Mouse (Mus musculus): ENCODE data around the gene Sumo1. TPM values are rescaled to one million over a fixed set of nuclear protein-coding genes. Genes with fewer than 3 reads are reported as not detected.
"Not testable (repeated sequence)": the region's sequence is repeated elsewhere in the genome, so short reads cannot be mapped to it uniquely, and the experiment has no call there.

Sumo1 gene
- total and polyA plus RNA-seq, 2 experiments from 2014 or later, result 71.3 to 186 TPM

DNA sequence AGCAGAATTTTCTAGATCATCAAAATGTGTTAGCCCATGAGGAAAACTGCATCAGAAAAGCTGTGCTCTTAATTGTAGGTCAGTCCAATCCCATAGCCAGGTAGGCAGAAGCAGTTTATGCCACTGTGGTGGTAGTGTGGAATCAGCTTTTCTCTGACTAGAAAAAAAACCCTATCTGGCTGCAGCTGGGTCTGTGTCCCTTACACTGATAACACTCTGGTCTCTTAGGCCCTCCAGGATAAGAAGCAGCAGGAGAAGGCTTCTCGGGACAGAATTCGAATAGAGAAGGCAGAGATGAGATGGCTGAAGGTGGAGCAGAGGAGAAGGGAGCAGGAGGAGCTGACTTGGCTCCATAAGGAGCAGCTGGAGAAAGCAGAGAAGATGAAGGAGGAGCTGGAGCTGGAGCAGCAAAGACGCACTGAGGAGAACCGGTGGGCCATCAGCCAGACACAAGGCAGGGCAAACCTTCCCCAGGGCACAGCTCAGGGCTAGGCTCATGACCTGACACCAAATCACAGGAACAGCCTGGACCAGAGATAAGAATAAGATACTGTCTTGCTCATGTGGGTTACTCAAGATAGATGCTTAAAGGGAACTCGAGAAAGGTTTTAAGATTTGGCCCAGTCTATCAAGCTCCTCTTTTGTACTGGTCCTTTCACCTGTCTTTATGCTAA lies 38.5 kb downstream of the Sumo1 start:
- 28% methylated on average over 5 of the region's 5 CpGs for WGBS
- ATAC-seq (ENCODE audit: insufficient read depth, low read depth) (no peak), DNase-seq (ENCODE audit: low spot score) (no peak)
- no peaks in the 10 kb centered on the region for H3K4me1 ChIP-seq (ENCODE audit: control insufficient read depth, insufficient read depth)
- no peak for TF ChIP-seq CTCF (IDR thresholded peaks at IDR 0.05; ENCODE audit: low read depth)
- TF ChIP-seq EP300 (IDR thresholded peaks at IDR 0.05; ENCODE audit: low read depth), result no peak
- H3K36me3 ChIP-seq (replicated peaks; ENCODE audit: control insufficient read depth, insufficient read depth, low read length), result no peaks in the 10 kb centered on the region
- H3K9ac ChIP-seq (replicated peaks; ENCODE audit: low read depth, low read length), result no peak overlapping the region
- no peak overlapping the region for H3K4me2 ChIP-seq (ENCODE audit: low read depth, low read length)
- no peak overlapping the region for H3K27ac ChIP-seq (ENCODE audit: low read depth)
- no peak overlapping the region for H3K4me3 ChIP-seq (ENCODE audit: low read depth, low read length)
- no peaks in the 10 kb centered on the region for H3K27me3 ChIP-seq (ENCODE audit: control insufficient read depth, insufficient read depth, low read length)
- H3K9me3 ChIP-seq (replicated peaks; ENCODE audit: control insufficient read depth, low read length), result no peaks in the 10 kb centered on the region

- not testable (repeated sequence) for H3K9ac ChIP-seq (replicated peaks; ENCODE audit: low read depth, low read length); H3K4me1 ChIP-seq (ENCODE audit: control insufficient read depth, insufficient read depth); ATAC-seq (ENCODE audit: insufficient read depth, low read depth); H3K36me3 ChIP-seq (replicated peaks; ENCODE audit: control insufficient read depth, insufficient read depth, low read length); DNase-seq (ENCODE audit: low spot score); H3K4me2 ChIP-seq (ENCODE audit: low read depth, low read length); H3K27me3 ChIP-seq (ENCODE audit: control insufficient read depth, insufficient read depth, low read length); H3K4me3 ChIP-seq (ENCODE audit: low read depth, low read length); H3K27ac ChIP-seq (ENCODE audit: low read depth); H3K9me3 ChIP-seq (replicated peaks; ENCODE audit: control insufficient read depth, low read length)
- 90% methylated on average over 6 of the region's 6 CpGs for WGBS
Observed at GRCm38 (mm10) chr1:59630356-59630755, 40.3 kb downstream of the Sumo1 start.

- no peak overlapping the region for H3K4me2 ChIP-seq (ENCODE audit: low read depth, low read length)
- TF ChIP-seq CTCF (IDR thresholded peaks at IDR 0.05; ENCODE audit: low read depth), result no peak
- TF ChIP-seq EP300 (IDR thresholded peaks at IDR 0.05; ENCODE audit: low read depth), result no peak
- no peaks in the 10 kb centered on the region for H3K27me3 ChIP-seq (ENCODE audit: control insufficient read depth, insufficient read depth, low read length)
- no peak overlapping the region for H3K9ac ChIP-seq (replicated peaks; ENCODE audit: low read depth, low read length)
- no peaks in the 10 kb centered on the region for H3K36me3 ChIP-seq (replicated peaks; ENCODE audit: control insufficient read depth, insufficient read depth, low read length)
- WGBS, result 43% methylated on average over 6 of the region's 6 CpGs
- no peak overlapping the region for H3K4me3 ChIP-seq (ENCODE audit: low read depth, low read length)
- no peak for DNase-seq (ENCODE audit: low spot score)
- H3K27ac ChIP-seq (ENCODE audit: low read depth), result no peak overlapping the region
- no peak for ATAC-seq (ENCODE audit: insufficient read depth, low read depth)
- no peaks in the 10 kb centered on the region for H3K4me1 ChIP-seq (ENCODE audit: control insufficient read depth, insufficient read depth)
- H3K9me3 ChIP-seq (replicated peaks; ENCODE audit: control insufficient read depth, low read length), result no peaks in the 10 kb centered on the region
Observed at GRCm38 (mm10) chr1:59629194-59629593, 41.4 kb downstream of the Sumo1 start.

DNA sequence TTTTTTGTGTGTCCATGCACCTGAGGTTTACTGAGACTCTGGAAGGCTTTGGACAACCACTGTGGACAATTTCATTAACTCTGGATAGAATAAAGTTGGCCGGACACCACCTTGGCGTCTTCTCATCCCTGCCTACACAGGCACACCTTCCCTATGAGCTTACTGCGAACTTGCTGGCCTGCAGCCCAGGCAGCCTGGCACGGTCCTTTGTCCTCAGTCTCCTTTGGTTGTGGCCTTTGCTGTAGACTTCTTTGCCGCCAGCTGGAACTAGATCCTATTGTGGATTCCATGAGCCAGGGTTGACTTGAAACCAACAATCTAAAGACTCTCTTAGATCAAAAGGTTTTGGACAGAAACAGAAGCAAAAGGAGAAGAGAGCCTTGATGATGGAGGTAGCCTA lies 45.2 kb downstream of the Sumo1 start:
- H3K27ac ChIP-seq (ENCODE audit: low read depth), result no peak overlapping the region
- H3K27me3 ChIP-seq (ENCODE audit: control insufficient read depth, insufficient read depth, low read length), result no peaks in the 10 kb centered on the region; the same call in 1 of the 2 replicates
- H3K4me2 ChIP-seq (ENCODE audit: low read depth, low read length), result no peak overlapping the region
- no peaks in the 10 kb centered on the region for H3K4me1 ChIP-seq (ENCODE audit: control insufficient read depth, insufficient read depth)
- H3K36me3 ChIP-seq (replicated peaks; ENCODE audit: control insufficient read depth, insufficient read depth, low read length), result no peaks in the 10 kb centered on the region
- TF ChIP-seq EP300 (IDR thresholded peaks at IDR 0.05; ENCODE audit: low read depth), result no peak
- TF ChIP-seq CTCF (IDR thresholded peaks at IDR 0.05; ENCODE audit: low read depth), result no peak
- no peak overlapping the region for H3K4me3 ChIP-seq (ENCODE audit: low read depth, low read length)
- no peaks in the 10 kb centered on the region for H3K9me3 ChIP-seq (replicated peaks; ENCODE audit: control insufficient read depth, low read length)
- DNase-seq (ENCODE audit: low spot score), result no peak
- no peak overlapping the region for H3K9ac ChIP-seq (replicated peaks; ENCODE audit: low read depth, low read length)
- ATAC-seq (ENCODE audit: insufficient read depth, low read depth), result no peak
- WGBS, result 52% methylated on average over 5 of the region's 5 CpGs

GRCm38 (mm10) chr1:59623325-59624017 lies 47.2 kb downstream of the Sumo1 start:
- peak; percentile 53 for DNase-seq (ENCODE audit: low spot score)
- TF ChIP-seq CTCF (IDR thresholded peaks at IDR 0.05; ENCODE audit: low read depth) (peak; percentile 99), EP300 (IDR thresholded peaks at IDR 0.05; ENCODE audit: low read depth) (no peak)
- H3K4me3 ChIP-seq (ENCODE audit: low read depth, low read length), result no peak overlapping the region
- WGBS, result 18% methylated on average over 5 of the region's 5 CpGs
- no peaks in the 10 kb centered on the region for H3K4me1 ChIP-seq (ENCODE audit: control insufficient read depth, insufficient read depth)
- no peaks in the 10 kb centered on the region for H3K9me3 ChIP-seq (replicated peaks; ENCODE audit: control insufficient read depth, low read length)
- no peak overlapping the region for H3K9ac ChIP-seq (replicated peaks; ENCODE audit: low read depth, low read length)
- no peaks in the 10 kb centered on the region for H3K36me3 ChIP-seq (replicated peaks; ENCODE audit: control insufficient read depth, insufficient read depth, low read length)
- H3K27ac ChIP-seq (ENCODE audit: low read depth), result no peak overlapping the region
- no peaks in the 10 kb centered on the region; the same call in 1 of the 2 replicates for H3K27me3 ChIP-seq (ENCODE audit: control insufficient read depth, insufficient read depth, low read length)
- peak; percentile 80 for ATAC-seq (ENCODE audit: insufficient read depth, low read depth)
- H3K4me2 ChIP-seq (ENCODE audit: low read depth, low read length), result no peak overlapping the region
